Mouse (Mus musculus): ENCODE measurements around the gene Nxph3.
A peak's percentile ranks its signal among the peaks of the same experiment; 100 is the strongest.
"Not testable (repeated sequence)": the region's sequence is repeated elsewhere in the genome, so short reads cannot be mapped to it uniquely, and the experiment has no call there.

The Nxph3 gene

DNA sequence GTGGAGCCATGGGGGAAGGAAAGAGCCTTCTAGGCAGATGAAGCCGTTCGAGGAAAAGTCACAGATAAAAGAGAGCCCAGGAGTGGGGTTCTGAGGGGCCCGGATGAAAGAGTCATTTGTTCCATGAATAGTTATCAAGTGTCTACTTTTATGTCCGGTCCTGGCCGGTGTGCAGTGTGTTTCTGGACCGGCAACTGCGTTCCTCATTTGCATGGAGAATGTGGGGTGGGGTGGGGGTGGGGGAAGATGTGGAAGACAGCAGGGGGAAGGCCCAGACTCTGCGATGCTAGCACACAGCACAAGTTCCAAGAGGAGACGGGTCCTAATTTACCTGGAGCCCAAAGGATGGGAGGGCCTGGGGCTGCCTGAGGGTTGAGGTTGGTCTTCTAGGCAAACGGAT lies 4.9 kb upstream of the Nxph3 start:
- DNase-seq (ENCODE audit: low read depth, low spot score) = peak; percentile 71

DNA sequence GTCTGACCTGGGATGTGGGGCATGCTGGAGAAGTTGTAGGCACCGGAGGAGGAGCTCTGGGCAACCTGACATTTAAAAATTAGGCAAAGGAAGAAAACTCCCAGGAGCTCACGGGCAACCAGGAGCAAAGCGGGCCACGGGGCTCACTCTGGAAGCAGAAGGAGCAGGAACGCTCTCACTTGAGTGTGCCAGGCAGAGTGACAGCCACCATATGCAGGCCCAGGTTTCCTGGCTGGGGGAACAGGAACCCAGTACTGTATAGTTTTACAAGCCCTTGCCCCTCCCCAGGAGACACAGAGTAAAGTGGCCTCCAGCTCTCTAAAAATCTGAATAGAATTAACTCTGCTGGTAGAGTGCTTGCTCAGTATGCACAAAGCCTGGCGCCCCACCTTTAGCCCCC lies 2.8 kb upstream of the Nxph3 start:
- no peak for DNase-seq (ENCODE audit: low read depth, low spot score)

DNA sequence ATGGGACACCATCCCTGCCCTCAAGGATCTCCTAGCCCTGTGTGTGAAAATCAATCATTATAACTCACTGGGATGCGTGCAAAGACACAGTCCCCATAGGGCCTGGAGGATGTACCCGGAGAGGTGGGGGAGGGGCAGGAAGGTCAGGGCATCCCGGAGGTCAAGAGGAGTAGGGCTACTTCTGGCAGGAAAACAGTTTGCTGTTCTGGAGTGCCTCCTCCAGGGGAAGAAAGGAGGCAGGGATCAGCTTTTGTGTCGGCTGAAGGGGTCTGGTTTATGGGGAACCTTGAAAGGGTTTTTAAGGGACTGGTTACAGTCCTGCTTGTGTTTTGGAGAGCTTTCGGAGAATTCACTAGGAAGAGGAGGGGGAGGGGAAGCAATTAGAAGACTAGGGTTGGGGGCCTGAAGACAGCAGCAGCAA lies 2.1 kb upstream of the Nxph3 start:
- peak; percentile 74 for DNase-seq (ENCODE audit: low read depth, low spot score)

GRCm38 (mm10) chr11:95515376-95516323 lies 1.3 kb upstream of the Nxph3 start:
- peak; percentile 49 for DNase-seq (ENCODE audit: low read depth, low spot score)

GRCm38 (mm10) chr11:95513461-95514297 lies 691 bp downstream of the Nxph3 start:
- peak; percentile 33 for DNase-seq (ENCODE audit: low read depth, low spot score)

GRCm38 (mm10) chr11:95512383-95512782 lies 2.0 kb downstream of the Nxph3 start:
- DNase-seq (ENCODE audit: low read depth, low spot score) = no peak

GRCm38 (mm10) chr11:95511919-95512318 lies 2.5 kb downstream of the Nxph3 start:
- no peak for DNase-seq (ENCODE audit: low read depth, low spot score)

DNA sequence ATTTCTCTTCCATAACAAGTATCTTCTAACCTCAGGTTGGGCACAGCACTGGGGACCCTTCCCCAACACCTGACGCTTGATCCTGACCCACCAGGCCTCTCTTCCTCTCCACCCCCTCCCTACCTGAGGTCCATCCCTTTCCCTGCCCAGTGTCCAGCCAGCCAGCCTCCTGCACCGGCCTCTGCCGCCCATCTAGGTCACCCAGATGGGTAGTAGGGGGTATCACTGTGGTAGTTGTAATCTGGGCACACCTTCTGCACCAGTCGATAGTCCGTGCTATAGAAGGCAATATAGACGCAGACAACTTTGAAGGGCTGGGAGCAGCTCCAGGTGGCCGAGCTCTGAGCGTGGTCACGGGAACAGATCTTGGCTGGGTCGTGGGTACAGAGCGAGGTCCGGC lies 3.7 kb downstream of the Nxph3 start:
- no peak for DNase-seq (ENCODE audit: low read depth, low spot score)

DNA sequence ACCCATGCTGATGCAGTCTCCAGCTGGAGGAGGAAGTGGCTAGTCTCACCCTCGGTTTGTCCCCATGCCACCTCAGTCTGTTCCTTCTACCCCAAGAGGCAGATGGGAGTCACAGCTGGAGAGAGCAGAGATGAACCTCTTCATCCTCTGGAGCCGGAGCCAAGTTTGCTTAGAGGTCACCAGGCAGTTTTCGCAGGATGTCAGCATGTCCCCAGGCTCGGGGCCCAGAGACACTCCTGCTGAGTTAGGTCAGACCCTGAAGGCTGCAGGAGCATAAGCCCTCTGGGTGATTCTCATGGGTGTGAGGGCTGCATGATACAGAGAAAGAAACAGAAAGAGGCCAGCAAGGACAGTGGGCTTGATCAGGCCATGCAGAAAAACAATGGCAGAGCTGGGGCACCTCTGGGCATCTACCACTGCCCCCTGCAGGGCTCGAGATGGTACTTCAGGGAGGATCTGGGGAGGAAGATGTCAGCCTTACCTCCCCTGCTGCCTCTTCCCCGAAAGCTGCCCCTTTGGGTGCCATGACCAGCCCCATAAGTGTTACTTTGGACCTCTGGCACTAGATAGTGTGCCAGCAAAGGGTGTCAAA lies 5.1 kb downstream of the Nxph3 start:
- DNase-seq (ENCODE audit: low read depth, low spot score) = peak; percentile 42

- no peak for DNase-seq (ENCODE audit: low read depth, low spot score)
These were observed 6.0 kb downstream of the Nxph3 start for GRCm38 (mm10) chr11:95508211-95508926.

GRCm38 (mm10) chr11:95507785-95508184 lies 6.6 kb downstream of the Nxph3 start:
- no peak for DNase-seq (ENCODE audit: low read depth, low spot score)

- peak; percentile 70 for DNase-seq (ENCODE audit: low read depth, low spot score)
These were observed 7.2 kb downstream of the Nxph3 start for GRCm38 (mm10) chr11:95507041-95507716.

- no peak for DNase-seq (ENCODE audit: low read depth, low spot score)
These were observed 10.1 kb downstream of the Nxph3 start for GRCm38 (mm10) chr11:95504271-95504731.

GRCm38 (mm10) chr11:95503581-95504180 lies 10.7 kb downstream of the Nxph3 start:
- DNase-seq (ENCODE audit: low read depth, low spot score) = no peak

DNA sequence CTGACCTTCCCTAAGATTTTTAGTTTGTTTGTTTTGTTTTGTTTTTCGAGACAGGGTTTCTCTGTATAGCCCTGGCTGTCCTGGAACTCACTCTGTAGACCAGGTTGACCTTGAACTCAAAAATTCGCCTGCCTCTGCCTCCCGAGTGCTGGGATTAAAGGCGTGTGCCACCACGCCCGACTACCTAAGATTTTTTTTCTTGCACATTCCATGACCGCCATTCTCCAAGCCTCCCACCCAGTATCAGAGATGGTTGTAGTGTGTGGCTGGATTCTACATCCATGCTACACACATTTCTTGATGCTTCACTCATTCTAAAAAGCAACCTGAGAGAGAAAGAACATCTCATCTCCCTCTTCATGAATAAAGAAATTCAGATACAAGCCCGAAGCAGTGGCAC lies 12.5 kb downstream of the Nxph3 start:
- DNase-seq (ENCODE audit: low read depth, low spot score) = not testable (repeated sequence)

- DNase-seq (ENCODE audit: low read depth, low spot score) = no peak
These were observed 13.5 kb downstream of the Nxph3 start for GRCm38 (mm10) chr11:95500836-95501235.

DNA sequence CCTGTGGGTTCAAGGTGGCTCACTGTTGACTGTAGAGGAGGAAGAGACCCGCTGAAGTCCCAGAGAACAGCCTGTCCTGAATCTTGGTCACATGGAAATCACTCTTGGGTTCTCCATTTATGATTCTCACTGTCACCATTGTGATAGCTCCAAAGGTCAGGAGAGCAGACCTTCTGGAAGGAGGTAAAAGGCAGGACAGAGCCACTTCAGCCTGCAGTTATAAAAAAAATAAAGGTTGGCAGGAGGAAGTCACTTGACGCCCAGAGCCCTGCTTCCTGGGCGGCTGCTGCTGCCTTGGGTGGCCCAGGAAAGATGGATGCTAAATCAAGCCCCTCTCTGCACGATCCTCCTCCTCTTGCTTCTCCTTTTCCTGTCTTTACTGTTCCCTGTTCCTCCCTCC lies 14.0 kb downstream of the Nxph3 start:
- DNase-seq (ENCODE audit: low read depth, low spot score) = no peak

DNA sequence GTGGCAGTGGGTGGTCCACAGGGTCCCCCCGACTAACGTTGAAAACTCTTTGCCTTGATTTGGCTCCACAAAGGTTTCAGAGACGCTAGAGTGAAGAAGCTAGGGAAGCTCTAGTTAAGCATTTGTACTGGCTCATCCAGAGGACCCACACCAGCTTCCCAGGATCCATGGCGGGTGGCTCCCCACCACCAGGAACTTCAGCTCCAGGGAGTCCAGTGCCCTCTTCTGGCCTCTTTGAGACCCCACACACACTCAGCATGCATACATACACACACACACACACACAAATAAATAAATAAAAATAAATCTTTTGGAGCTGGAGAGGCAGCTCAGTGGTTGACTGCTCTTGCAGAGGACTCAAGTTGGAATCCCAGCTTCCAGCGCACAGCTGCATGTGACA lies 16.4 kb downstream of the Nxph3 start:
- peak; percentile 63 for DNase-seq (ENCODE audit: low read depth, low spot score)

- no peak for DNase-seq (ENCODE audit: low read depth, low spot score)
These were observed 18.5 kb downstream of the Nxph3 start for GRCm38 (mm10) chr11:95495883-95496282.

GRCm38 (mm10) chr11:95494374-95494773 lies 20.0 kb downstream of the Nxph3 start:
- no peak for DNase-seq (ENCODE audit: low read depth, low spot score)
